Mouse (Mus musculus): Measurements from ENCODE around the gene Ripor2.

DNA sequence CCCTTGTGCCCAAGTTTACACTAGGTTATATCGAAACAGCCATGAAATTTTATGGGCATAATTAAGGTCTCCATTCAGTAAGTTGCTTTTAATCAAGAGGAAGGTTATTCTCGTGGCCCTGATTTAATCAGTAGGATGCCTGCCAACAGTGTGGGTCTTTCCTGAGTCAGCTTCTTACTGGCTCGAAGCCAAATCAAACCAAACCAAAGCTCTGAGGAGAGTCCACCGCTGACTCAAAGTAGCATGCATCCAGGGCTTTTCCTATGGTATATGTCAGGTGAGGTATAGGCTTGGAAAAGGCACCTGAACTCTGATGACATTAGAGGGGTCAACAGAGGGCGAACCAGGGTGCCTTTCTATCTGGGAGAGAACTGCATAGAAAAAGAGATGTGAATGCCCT is 199.9 kb downstream of the Ripor2 start:
- TF ChIP-seq CTCF (IDR thresholded peaks at IDR 0.05; ENCODE audit: borderline replicate concordance, insufficient read depth, low read length) (no peak), POLR2A (IDR thresholded peaks at IDR 0.05; ENCODE audit: low read depth, low read length) (no peak)

All from embryonic fibroblast, embryonic 13.5 days (primary cell).